Mouse (Mus musculus) E14TG2a.4 (cell line): ENCODE results near the gene Spem2.
A peak's percentile ranks its signal among the peaks of the same experiment; 100 is the strongest.

ENCODE experiments used
- H3K27me3 ChIP-seq: 2 replicates; pipeline ENCODE4 v1.6.1; 2014; ENCODE audit warnings: low read length, control low read depth; ENCODE audit not compliant: insufficient read depth
- H3K36me3 ChIP-seq: 2 replicates; pipeline ENCODE4 v1.6.1; 2014; ENCODE audit warnings: low read length, control low read depth; ENCODE audit not compliant: insufficient read depth
- H3K4me1 ChIP-seq: replicated peaks from 2 replicates; pipeline ENCODE4 v1.6.1; 2014; ENCODE audit warnings: low read depth, low read length, control low read depth
- H3K4me3 ChIP-seq: replicated peaks from 2 replicates; pipeline ENCODE4 v1.5.1; 2014; ENCODE audit warnings: mild to moderate bottlenecking, low read length
- H3K9me3 ChIP-seq: 2 replicates; pipeline ENCODE4 v1.6.1; 2014; ENCODE audit warnings: low read length, control low read depth
- CTCF ChIP-seq: conservative IDR thresholded peaks from 2 replicates; pipeline ENCODE4 v1.5.1; 2014; ENCODE audit warnings: low read length
- NANOG ChIP-seq: IDR thresholded peaks from 2 replicates; pipeline ENCODE4 v1.6.1; 2014; ENCODE audit warnings: borderline replicate concordance, low read length, mixed read lengths
- POU5F1 ChIP-seq: IDR thresholded peaks from 2 replicates; pipeline ENCODE4 v1.6.1; 2014; ENCODE audit warnings: low read length, borderline replicate concordance

The Spem2 gene

GRCm38 (mm10) chr11:69784793-69785272, 33.4 kb downstream of the Spem2 start:
- TF ChIP-seq NANOG (no peak), POU5F1 (no peak), CTCF (no peak)
- H3K27me3 ChIP-seq: peaks cover 10% of the 10 kb centered on the region
- H3K4me1 ChIP-seq: peaks cover 86% of the 10 kb centered on the region
- H3K9me3 ChIP-seq: no peaks in the 10 kb centered on the region
- H3K36me3 ChIP-seq: no peaks in the 10 kb centered on the region
- peak overlapping the region; percentile 67 for H3K4me3 ChIP-seq

- no peaks in the 10 kb centered on the region for H3K36me3 ChIP-seq
- no peaks in the 10 kb centered on the region for H3K9me3 ChIP-seq
- H3K4me1 ChIP-seq: peaks cover 91% of the 10 kb centered on the region
- TF ChIP-seq NANOG (peak; percentile 41; the same call in 1 of the 2 replicates), CTCF (no peak)
- H3K27me3 ChIP-seq: peaks cover 38% of the 10 kb centered on the region
- no peak overlapping the region for H3K4me3 ChIP-seq
Measured at GRCm38 (mm10) chr11:69781828-69782227, 36.4 kb downstream of the Spem2 start.

GRCm38 (mm10) chr11:69778985-69779384, 39.3 kb downstream of the Spem2 start:
- TF ChIP-seq CTCF: no peak
- no peak for TF ChIP-seq NANOG
- no peak for TF ChIP-seq POU5F1
- Histone ChIP-seq H3K4me1 (peaks cover 88% of the 10 kb centered on the region), H3K27me3 (peaks cover 50% of the 10 kb centered on the region), H3K36me3 (no peaks in the 10 kb centered on the region), H3K9me3 (no peaks in the 10 kb centered on the region), H3K4me3 (no peak overlapping the region)

DNA sequence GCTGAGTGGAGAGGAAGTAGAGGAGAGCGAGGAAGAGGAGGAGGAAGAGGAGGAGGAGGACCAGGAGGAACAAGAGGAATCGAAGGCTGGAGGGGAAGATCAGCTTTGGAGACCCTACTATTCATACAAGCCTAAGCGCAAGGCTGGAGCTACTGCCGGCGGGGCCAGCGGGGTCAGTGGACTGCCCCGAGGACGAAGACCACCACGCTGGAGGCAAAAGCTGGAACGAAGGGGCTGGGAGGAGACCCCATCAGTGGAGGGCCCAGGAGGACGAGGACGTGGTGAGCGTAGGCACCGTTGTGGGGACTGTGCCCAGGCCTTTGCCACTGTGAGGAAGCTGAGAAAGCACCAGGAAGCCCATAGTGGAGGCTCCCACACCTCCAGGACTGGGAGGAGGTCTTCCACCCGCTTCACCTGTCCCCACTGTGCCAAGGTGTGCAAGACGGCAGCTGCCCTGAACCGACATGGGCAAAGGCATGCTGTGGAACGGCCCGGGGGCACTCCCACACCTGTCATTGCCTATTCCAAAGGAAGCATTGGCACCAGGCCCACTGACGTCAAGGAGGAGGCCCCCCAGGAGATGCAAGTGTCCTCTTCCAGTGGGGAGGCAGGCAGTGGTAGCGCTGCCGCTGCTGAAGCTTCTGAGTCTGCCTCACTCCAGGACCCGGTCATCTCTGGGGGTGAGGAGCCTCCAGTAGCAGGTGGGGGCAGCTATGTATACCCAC, 39.8 kb downstream of the Spem2 start:
- Histone ChIP-seq H3K27me3 (peaks cover 50% of the 10 kb centered on the region), H3K36me3 (no peaks in the 10 kb centered on the region), H3K4me1 (peaks cover 83% of the 10 kb centered on the region), H3K9me3 (no peaks in the 10 kb centered on the region), H3K4me3 (peak overlapping the region; percentile 49)
- TF ChIP-seq NANOG (no peak), POU5F1 (no peak), CTCF (no peak)

- H3K9me3 ChIP-seq: no peaks in the 10 kb centered on the region
- no peak for TF ChIP-seq POU5F1
- no peak for TF ChIP-seq CTCF
- no peak for TF ChIP-seq NANOG
- peaks cover 78% of the 10 kb centered on the region for H3K4me1 ChIP-seq
- peak overlapping the region; percentile 49 for H3K4me3 ChIP-seq
- H3K27me3 ChIP-seq: peaks cover 50% of the 10 kb centered on the region
- H3K36me3 ChIP-seq: no peaks in the 10 kb centered on the region
Measured at GRCm38 (mm10) chr11:69777504-69778257, 40.6 kb downstream of the Spem2 start.

DNA sequence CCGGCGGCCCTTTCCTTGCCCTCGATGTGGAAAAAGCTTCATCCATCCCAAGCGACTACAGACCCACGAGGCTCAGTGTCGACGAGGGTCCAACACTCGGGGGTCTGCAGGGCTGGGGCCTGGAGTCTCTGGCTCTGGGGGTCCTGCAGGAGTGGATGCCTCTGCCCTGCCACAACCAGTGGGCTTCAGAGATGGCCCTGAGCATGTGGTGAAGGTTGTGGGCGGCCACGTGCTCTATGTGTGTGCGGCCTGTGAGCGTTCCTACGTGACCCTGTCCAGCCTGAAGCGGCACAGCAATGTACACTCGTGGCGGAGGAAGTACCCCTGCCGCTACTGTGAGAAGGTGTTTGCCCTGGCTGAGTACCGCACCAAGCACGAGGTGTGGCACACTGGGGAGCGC, 41.8 kb downstream of the Spem2 start:
- H3K9me3 ChIP-seq: no peaks in the 10 kb centered on the region
- no peak for TF ChIP-seq POU5F1
- TF ChIP-seq NANOG: no peak
- no peak for TF ChIP-seq CTCF
- H3K4me1 ChIP-seq: peaks cover 66% of the 10 kb centered on the region
- no peaks in the 10 kb centered on the region for H3K36me3 ChIP-seq
- H3K27me3 ChIP-seq: peaks cover 50% of the 10 kb centered on the region
- H3K4me3 ChIP-seq: peak overlapping the region; percentile 63

DNA sequence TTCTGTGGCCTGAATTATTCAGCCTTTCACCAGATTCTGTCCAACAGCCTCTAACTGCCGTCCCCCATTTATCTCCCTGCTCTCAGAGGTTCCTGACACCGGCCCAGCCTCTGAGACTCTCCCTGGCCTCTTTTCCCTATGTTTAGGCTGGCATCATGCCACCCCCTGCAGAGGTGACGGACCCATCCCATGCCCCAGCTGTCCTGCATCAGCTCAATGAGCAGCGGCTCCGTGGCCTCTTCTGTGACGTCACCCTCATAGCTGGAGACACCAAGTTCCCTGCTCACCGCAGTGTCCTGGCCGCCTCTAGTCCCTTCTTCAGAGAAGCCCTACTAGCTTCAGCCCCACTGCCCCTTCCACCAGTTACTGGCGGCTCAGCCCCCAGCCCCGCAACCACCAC, 42.5 kb downstream of the Spem2 start:
- Histone ChIP-seq H3K4me1 (peaks cover 60% of the 10 kb centered on the region), H3K4me3 (peak overlapping the region; percentile 63), H3K9me3 (no peaks in the 10 kb centered on the region), H3K27me3 (peaks cover 49% of the 10 kb centered on the region), H3K36me3 (no peaks in the 10 kb centered on the region)
- TF ChIP-seq POU5F1 (no peak), CTCF (no peak), NANOG (no peak)

GRCm38 (mm10) chr11:69774961-69775360, 43.3 kb downstream of the Spem2 start:
- no peaks in the 10 kb centered on the region for H3K9me3 ChIP-seq
- H3K27me3 ChIP-seq: peaks cover 47% of the 10 kb centered on the region

More at GRCm38 (mm10) chr11:69774961-69775360, 43.3 kb downstream of the Spem2 start:
- TF ChIP-seq NANOG: no peak
- no peak for TF ChIP-seq POU5F1
- TF ChIP-seq CTCF: no peak
- Histone ChIP-seq H3K4me3 (peak overlapping the region; percentile 63; the same call in 1 of the 2 replicates), H3K36me3 (no peaks in the 10 kb centered on the region; the same call in 1 of the 2 replicates), H3K4me1 (peaks cover 55% of the 10 kb centered on the region)
